Mouse (Mus musculus) urinary bladder, postnatal 36 days (tissue): ENCODE results near the gene Ssr3.

Experiments
- DNase-seq, 2 experiments: peaks; one replicate each; pipeline ENCODE4 v3.0.0; 2022; ENCODE audit warnings: low spot score in 2 of 2, mixed read lengths in 1 of 2

The Ssr3 gene

DNA sequence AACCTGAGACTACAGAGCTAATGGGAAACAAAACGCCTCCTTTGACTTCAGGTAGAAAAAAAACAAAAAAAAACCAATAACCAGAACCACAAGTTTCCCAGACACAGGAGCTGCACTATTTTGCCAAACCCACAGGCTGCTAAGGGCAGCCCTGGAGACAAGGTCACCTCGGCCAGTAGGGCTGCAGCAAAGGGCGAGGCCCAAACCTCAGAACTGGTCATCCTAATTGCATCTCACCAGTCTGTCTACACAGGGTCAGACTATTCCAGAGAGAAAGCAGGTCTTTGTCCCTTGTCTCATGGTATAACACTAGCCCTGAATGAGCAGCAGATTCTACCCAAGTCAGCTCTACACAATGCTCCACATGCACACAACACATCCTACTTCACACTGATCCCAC, 17.7 kb downstream of the Ssr3 start:
- DNase-seq = no peak

GRCm38 (mm10) chr3:65373594-65374182, 18.7 kb downstream of the Ssr3 start:
- no peak for DNase-seq

GRCm38 (mm10) chr3:65372552-65372951, 19.9 kb downstream of the Ssr3 start:
- DNase-seq = no peak

DNA sequence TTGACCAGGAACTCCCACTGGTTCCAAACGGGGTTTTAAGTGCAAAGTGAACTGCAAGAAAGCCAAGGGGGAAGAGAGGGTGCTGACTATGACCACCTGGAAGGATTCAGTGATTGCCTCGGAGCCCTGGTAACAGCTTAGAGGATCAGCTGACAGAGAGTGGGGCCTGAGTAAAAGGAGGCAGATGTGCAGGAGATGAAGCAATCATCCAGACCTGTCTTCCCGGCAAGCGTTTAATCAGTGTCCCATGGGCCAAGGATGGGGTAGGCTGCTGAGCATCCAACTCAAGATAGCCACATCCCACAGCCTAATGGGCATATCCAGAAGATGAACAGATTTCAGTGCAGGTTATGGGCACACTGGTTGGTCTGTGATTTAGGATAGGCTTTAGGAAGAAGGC, 24.5 kb downstream of the Ssr3 start:
- DNase-seq = no peak

DNA sequence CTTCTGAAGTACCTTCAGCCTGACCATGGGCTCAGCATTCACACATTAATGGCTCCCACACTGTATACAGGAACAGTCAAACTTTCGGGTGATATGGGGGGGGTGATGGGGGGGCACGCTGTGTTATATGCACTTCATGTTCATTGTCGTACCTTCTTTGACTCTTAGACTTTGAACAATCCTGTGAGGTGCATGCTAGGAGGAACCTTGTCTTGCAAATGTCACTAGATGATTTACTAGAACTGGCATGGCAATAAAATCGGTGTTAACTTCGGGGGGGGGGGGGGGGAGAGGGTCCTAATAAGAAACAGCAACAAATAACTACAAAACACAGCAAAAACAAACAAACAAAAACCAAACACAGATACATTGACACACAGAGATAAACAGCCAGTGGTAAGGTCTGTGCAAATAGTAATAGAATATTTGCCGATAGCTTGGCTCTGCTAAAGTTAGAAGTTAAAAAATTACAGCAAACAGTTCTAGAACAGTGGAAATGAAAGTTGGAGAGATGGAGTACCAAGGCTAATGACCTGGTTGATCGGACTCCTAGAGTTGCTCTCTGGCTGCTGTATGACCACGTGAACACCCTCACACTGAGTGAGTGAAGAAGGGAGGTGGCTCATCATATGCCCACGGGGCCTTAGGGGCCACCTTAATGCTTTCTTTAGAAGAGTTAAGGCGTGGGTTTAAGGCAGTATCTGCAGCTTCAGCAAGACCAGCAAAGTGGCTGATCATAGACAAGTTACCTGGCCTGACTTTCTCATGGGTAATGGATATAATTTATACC, 26.3 kb downstream of the Ssr3 start:
- no peak for DNase-seq

DNA sequence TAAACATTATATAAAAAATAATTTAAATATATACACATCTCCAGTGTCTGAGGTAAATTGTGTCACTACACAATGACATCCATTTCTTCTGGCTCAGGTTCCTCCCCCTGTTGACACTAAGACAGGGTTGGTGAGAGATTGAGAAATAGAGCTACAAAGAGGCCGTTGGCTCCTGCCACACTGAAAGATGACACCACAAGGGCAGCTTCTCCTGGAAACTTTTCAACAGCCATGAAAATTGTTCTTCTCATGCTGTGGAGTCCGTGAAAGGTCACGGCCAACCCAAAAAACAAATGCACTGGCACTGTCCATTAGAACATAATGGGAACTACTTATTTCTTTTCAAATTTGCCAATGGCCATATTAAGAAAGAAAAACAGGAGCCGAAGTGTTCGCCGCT, 27.2 kb downstream of the Ssr3 start:
- DNase-seq = no peak

DNA sequence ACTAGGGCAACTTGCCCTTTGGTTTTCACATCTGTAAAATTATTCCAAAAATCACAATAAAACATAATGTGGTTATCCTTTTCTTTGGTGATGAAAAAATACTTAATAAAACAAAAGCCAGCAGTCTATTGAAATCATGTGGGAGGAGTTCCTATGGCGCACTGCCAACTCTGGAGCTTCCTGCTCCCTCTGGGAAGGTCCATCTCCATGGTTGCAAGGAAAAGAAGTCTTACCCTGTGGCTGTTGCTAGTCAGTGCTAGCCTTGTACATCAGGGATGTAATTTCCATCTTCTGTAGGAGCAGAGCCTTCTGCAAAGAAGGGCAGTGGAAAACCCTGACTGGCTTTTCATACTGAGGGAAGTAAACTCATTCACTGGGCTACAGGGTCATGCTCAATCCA, 29.0 kb downstream of the Ssr3 start:
- DNase-seq = peak in 1 of 2 experiments; percentile 59

GRCm38 (mm10) chr3:65360163-65360969, 32.1 kb downstream of the Ssr3 start:
- no peak for DNase-seq

DNA sequence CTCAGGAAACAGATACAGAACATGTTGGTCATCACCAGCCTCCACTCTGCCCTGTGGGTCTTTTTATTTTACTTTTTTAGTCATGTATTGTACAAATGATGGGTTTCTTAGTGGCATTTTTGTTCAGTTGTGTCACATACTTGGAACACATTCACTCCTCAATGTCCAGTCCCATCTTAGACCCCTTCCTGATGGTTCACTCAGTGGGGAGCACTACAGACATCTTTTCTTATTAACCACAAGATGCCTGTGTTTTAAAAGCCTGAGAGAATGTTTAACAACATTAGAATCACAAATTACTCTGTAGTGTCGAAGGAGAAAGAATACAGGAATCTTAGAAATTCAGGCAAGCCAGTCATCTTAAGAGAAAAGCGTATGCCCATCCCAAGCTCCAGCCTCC, 33.6 kb downstream of the Ssr3 start:
- DNase-seq = no peak

DNA sequence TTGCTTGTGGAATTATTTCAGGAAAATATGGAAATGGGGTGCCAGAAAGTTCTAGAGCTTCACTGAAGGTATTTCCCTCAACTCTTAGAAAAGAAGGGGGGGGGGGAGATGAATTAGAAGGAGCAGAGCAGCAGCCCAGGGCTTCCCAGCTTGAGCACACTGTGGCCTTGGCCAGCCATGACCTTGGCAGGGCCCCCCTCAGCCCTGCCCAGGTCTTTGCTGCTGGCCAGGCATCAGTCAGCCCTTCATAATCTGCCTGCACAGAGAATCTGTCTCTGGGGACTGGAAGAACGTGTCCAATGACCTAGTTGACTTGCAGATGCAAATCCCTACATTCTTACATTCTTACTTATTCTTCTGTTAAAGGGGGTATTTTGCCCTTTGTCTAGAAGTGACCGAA, 34.1 kb downstream of the Ssr3 start:
- DNase-seq = no peak

GRCm38 (mm10) chr3:65355479-65355878, 36.9 kb downstream of the Ssr3 start:
- DNase-seq = peak; percentile 11 to 18

GRCm38 (mm10) chr3:65353263-65354037, 39.0 kb downstream of the Ssr3 start:
- DNase-seq = no peak

- DNase-seq = no peak
Measured at GRCm38 (mm10) chr3:65352278-65353127, 39.9 kb downstream of the Ssr3 start.

DNA sequence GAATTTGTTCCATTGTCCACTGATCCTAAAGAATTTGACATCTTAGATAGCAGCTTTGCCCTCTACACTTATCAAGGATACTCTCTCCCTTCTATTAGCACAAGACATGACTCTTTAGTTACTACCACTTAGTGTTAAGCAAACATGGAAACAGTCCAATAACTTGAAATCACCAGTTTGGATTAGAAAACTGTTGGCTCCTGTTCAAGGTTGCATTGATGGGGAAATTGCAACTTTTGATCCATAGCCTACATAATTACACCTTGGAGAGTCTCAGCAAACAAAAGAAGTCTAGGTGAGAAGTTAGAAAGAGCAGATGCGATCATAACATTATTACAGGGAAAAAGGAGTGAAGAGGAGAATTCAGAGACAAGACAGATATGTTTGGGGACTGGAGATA, 46.2 kb downstream of the Ssr3 start:
- DNase-seq = no peak

GRCm38 (mm10) chr3:65340173-65340951, 52.1 kb downstream of the Ssr3 start:
- no peak for DNase-seq

DNA sequence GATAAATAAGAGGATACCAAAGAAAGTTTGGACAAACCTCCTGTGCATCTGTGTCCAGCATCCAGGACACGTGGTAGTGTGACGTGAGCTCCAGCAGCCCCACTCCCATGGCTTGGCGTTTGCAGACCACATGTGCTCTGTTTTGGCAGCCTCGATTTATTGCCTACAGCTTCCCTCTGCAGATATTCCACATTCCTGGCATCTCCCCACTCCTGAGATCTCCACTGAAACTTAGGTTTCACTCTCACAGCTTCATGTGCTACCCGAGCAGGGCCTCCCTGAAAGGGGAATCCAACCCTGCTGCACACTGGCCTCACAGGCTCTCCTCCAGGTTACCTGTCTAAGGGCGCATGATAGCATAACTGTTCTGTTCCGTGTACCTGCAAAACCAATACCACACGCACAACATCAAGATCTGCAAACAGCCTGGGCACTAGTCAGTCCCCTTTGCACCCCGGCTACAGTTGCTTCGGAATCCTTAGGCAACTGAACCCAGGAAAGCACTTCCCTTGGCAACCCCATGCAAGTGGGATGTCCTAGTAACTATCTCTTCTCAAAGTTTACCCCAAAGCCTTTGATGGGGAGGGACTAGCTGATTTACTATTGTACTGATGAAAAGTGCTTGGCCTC, 54.5 kb downstream of the Ssr3 start:
- DNase-seq = peak in 1 of 2 experiments; percentile 22
